Mouse (Mus musculus) forebrain, embryonic 12.5 days (tissue): ENCODE measurements around the gene Cpn2. TPM values are rescaled to one million over a fixed set of nuclear protein-coding genes. Genes with fewer than 3 reads are reported as not detected.

Experiments
- ATAC-seq: fragments of 200-750 bp; cut with Nextera tagmentation; 2 replicates; pipeline ENCODE4 v1.8.0; 2017; ENCODE audit warnings: moderate TSS enrichment; ENCODE audit not compliant: low FRiP score
- H3K27ac ChIP-seq: fragments of 300-500 bp; sonication (generic); 2 replicates; pipeline ENCODE4 v1.5.1; 2016; ENCODE audit warnings: mild to moderate bottlenecking
- H3K27me3 ChIP-seq: fragments of 300-500 bp; sonication (generic); 2 replicates; pipeline ENCODE4 v1.6.1; 2016; ENCODE audit warnings: mild to moderate bottlenecking
- H3K36me3 ChIP-seq: fragments of 300-500 bp; sonication (generic); replicated peaks from 2 replicates; pipeline ENCODE4 v1.6.1; 2016; ENCODE audit warnings: mild to moderate bottlenecking
- H3K4me1 ChIP-seq: fragments of 300-500 bp; sonication (generic); 2 replicates; pipeline ENCODE4 v1.6.1; 2016
- H3K4me2 ChIP-seq: fragments of 300-500 bp; sonication (generic); 2 replicates; pipeline ENCODE4 v1.6.1; 2016; ENCODE audit warnings: mild to moderate bottlenecking, moderate library complexity
- H3K4me3 ChIP-seq: fragments of 300-500 bp; sonication (generic); replicated peaks from 2 replicates; pipeline ENCODE4 v1.5.1; 2016; ENCODE audit warnings: mild to moderate bottlenecking
- H3K9ac ChIP-seq: fragments of 300-500 bp; sonication (generic); 2 replicates; pipeline ENCODE4 v1.6.1; 2016; ENCODE audit warnings: mild to moderate bottlenecking
- H3K9me3 ChIP-seq: fragments of 300-500 bp; sonication (generic); 2 replicates; pipeline ENCODE4 v1.6.1; 2016
- WGBS: fragments of 180-500 bp; shearing (Covaris S2); methylation state at CpG from one replicate; pipeline ENCODE4 v1.1.7; 2016; 5-methylcytosine and 5-hydroxymethylcytosine counted together
- polyA plus RNA-seq: library from polyadenylated mRNA; unstranded; fragments of >200 nt; fragmentation: Nextera tagmentation; extraction: Ambion mirVana; gene quantifications from 2 replicates; pipeline ENCODE4 v1.2.1, GENCODE M21; 2016

Gene Cpn2
- polyA plus RNA-seq, 1 experiment from 2014 or later: not detected

DNA sequence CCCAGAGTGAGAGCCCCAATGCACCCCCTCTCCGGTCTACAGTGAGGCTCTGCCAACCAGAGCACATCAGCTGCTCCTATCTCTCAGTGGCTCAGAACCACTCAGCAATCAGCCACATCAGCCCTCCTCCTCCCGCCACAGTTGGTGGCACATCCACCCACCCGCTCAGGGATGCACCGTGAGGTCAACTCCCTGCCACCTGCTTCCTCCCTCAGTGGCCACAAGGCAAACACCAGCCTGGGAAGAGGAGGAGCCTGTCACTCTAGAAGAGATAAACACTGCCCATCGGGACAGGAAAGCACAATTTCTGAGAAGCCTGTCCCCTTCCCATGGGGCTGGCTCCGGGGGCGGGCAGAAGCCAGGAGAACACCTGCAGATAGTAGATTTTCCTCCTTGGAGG, 39.9 kb downstream of the Cpn2 start:
- no peak overlapping the region for H3K27ac ChIP-seq
- whole genome bisulfite sequencing: 71% methylated on average over 7 of the region's 7 CpGs
- no peak overlapping the region for H3K4me2 ChIP-seq
- H3K4me3 ChIP-seq: no peak overlapping the region
- peaks cover 39% of the 10 kb centered on the region for H3K27me3 ChIP-seq
- H3K9ac ChIP-seq: no peak overlapping the region
- H3K36me3 ChIP-seq: no peaks in the 10 kb centered on the region
- 0 out of 2 replicates have a peak, but pooled peaks cover 4% of the 10 kb centered on the region for H3K4me1 ChIP-seq
- ATAC-seq: no peak
- no peaks in the 10 kb centered on the region for H3K9me3 ChIP-seq

- H3K9me3 ChIP-seq: no peaks in the 10 kb centered on the region
- peaks cover 33% of the 10 kb centered on the region for H3K27me3 ChIP-seq
- no peaks in the 10 kb centered on the region; the same call in 1 of the 2 replicates for H3K4me1 ChIP-seq
- no peak overlapping the region for H3K4me3 ChIP-seq
- no peak for ATAC-seq
- 85% methylated on average over 13 of the region's 13 CpGs for WGBS
- H3K9ac ChIP-seq: no peak overlapping the region
- no peaks in the 10 kb centered on the region for H3K36me3 ChIP-seq
- no peak overlapping the region for H3K4me2 ChIP-seq
- H3K27ac ChIP-seq: no peak overlapping the region
Measured at GRCm38 (mm10) chr16:30221161-30221782, 46.0 kb downstream of the Cpn2 start.

DNA sequence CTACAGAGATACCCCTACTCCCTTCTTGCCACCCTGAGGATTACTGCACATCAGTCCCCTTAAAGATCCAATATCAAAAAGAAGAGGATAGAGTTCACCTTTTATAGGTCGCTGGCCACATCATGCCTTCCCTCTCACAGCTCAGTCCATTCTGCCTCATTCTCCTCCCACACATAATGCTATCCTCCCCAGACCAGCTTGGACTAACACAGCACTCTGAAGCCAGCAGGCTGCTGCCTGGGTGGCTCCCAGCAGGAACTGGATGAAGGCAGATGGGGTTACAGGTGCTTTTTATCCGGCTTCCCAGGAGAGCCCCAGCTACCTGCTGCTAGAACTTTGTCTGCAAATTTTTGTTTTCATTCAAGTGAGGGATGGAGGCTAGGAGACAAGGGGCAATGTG, 51.5 kb downstream of the Cpn2 start:
- Histone ChIP-seq H3K4me1 (no peaks in the 10 kb centered on the region; the same call in 1 of the 2 replicates), H3K4me2 (no peak overlapping the region), H3K9ac (no peak overlapping the region), H3K4me3 (no peak overlapping the region), H3K27ac (no peak overlapping the region), H3K9me3 (no peaks in the 10 kb centered on the region), H3K27me3 (peaks cover 58% of the 10 kb centered on the region), H3K36me3 (no peaks in the 10 kb centered on the region)
- 10% methylated on average over 2 of the region's 2 CpGs for WGBS
- ATAC-seq: no peak

DNA sequence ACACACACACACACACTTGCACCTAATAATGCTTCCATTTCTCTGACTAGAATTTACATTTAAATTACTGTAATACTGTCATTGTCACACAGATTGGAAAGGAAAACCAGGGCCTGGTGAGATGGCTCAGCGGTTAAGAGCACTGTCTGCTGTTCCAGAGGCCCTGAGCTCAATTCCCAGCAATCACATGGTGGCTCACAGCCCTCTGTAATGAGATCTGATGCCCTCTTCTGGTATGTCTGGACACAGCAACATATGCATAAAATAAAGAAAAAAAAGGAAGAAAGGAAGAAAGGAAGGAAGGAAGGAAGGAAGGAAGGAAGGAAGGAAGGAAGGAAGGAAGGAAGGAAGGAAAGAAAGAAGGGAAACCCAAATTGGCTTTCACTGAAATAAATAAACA, 53.7 kb downstream of the Cpn2 start:
- ATAC-seq: no peak
- H3K4me1 ChIP-seq: no peaks in the 10 kb centered on the region; the same call in 1 of the 2 replicates
- no peak overlapping the region for H3K4me3 ChIP-seq
- 44% methylated on average over 1 of the region's 1 CpGs for WGBS
- H3K9ac ChIP-seq: no peak overlapping the region
- no peak overlapping the region for H3K4me2 ChIP-seq
- peaks cover 56% of the 10 kb centered on the region for H3K27me3 ChIP-seq
- no peaks in the 10 kb centered on the region for H3K36me3 ChIP-seq
- H3K27ac ChIP-seq: no peak overlapping the region
- 0 out of 2 replicates have a peak, but pooled peaks cover 7% of the 10 kb centered on the region for H3K9me3 ChIP-seq

DNA sequence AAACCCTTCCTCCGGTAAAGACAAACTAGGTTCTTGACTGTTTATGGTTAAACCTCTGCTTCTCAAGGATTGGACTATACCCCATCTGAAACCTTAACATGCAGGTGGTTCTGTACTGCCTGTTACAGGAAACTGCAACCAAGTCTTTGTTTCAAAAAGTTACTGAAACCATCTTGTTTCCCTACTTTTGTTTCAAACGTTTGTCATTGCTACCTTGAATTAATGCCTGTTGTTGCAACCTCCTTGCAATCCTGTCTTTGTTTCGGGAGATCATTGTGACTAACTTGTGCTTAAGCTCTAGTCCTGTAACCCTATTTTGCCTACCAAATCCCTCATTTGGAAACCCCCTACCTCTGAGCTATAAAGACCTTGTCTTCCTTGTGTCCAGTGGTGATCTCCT, 55.3 kb downstream of the Cpn2 start:
- Histone ChIP-seq H3K36me3 (no peaks in the 10 kb centered on the region), H3K9me3 (0 out of 2 replicates have a peak, but pooled peaks cover 7% of the 10 kb centered on the region), H3K27me3 (peaks cover 45% of the 10 kb centered on the region), H3K4me1 (no peaks in the 10 kb centered on the region; the same call in 1 of the 2 replicates), H3K4me2 (no peak overlapping the region), H3K9ac (no peak overlapping the region), H3K27ac (no peak overlapping the region), H3K4me3 (no peak overlapping the region)
- WGBS: 43% methylated on average over 3 of the region's 3 CpGs
- ATAC-seq: no peak

- Histone ChIP-seq H3K4me2 (no peak overlapping the region), H3K27ac (no peak overlapping the region), H3K27me3 (peaks cover 40% of the 10 kb centered on the region), H3K9ac (no peak overlapping the region), H3K4me1 (peaks cover 22% of the 10 kb centered on the region), H3K4me3 (no peak overlapping the region), H3K36me3 (no peaks in the 10 kb centered on the region), H3K9me3 (0 out of 2 replicates have a peak, but pooled peaks cover 7% of the 10 kb centered on the region)
- WGBS: 97% methylated on average over 1 of the region's 1 CpGs
- ATAC-seq: no peak
Measured at GRCm38 (mm10) chr16:30209264-30209663, 58.0 kb downstream of the Cpn2 start.

- Histone ChIP-seq H3K27me3 (peaks cover 43% of the 10 kb centered on the region), H3K9ac (no peak overlapping the region), H3K4me3 (no peak overlapping the region), H3K27ac (no peak overlapping the region), H3K4me2 (no peak overlapping the region), H3K9me3 (0 out of 2 replicates have a peak, but pooled peaks cover 7% of the 10 kb centered on the region), H3K4me1 (peaks cover 22% of the 10 kb centered on the region), H3K36me3 (no peaks in the 10 kb centered on the region)
- 96% methylated on average over 6 of the region's 7 CpGs for WGBS
- no peak for ATAC-seq
Measured at GRCm38 (mm10) chr16:30207991-30208390, 59.3 kb downstream of the Cpn2 start.

GRCm38 (mm10) chr16:30207111-30207828, 60.0 kb downstream of the Cpn2 start:
- Histone ChIP-seq H3K4me1 (peaks cover 22% of the 10 kb centered on the region), H3K4me2 (no peak overlapping the region), H3K36me3 (no peaks in the 10 kb centered on the region), H3K27me3 (peaks cover 45% of the 10 kb centered on the region), H3K9ac (no peak overlapping the region), H3K27ac (no peak overlapping the region), H3K4me3 (no peak overlapping the region), H3K9me3 (0 out of 2 replicates have a peak, but pooled peaks cover 7% of the 10 kb centered on the region)
- no peak for ATAC-seq
- 84% methylated on average over 11 of the region's 11 CpGs for WGBS

Other genes with a start within 250 kb of the Cpn2 start
- gene Hes1, start 203.1 kb downstream of the Cpn2 start, polyA plus RNA-seq: 60.2 and 62.6 TPM in 2 replicates
- gene Lrrc15, start 15.8 kb upstream of the Cpn2 start, polyA plus RNA-seq: 0.46 and 0.57 TPM in 2 replicates
- 0.74 and 0.91 TPM in 2 replicates for gene Gp5, start 43.3 kb upstream of the Cpn2 start, polyA plus RNA-seq
- gene Atp13a3, start 138.5 kb upstream of the Cpn2 start, polyA plus RNA-seq: 12.9 and 15.8 TPM in 2 replicates